9 mouse cellular contexts compared by ENCODE assay signal in the genomic region with DNA sequence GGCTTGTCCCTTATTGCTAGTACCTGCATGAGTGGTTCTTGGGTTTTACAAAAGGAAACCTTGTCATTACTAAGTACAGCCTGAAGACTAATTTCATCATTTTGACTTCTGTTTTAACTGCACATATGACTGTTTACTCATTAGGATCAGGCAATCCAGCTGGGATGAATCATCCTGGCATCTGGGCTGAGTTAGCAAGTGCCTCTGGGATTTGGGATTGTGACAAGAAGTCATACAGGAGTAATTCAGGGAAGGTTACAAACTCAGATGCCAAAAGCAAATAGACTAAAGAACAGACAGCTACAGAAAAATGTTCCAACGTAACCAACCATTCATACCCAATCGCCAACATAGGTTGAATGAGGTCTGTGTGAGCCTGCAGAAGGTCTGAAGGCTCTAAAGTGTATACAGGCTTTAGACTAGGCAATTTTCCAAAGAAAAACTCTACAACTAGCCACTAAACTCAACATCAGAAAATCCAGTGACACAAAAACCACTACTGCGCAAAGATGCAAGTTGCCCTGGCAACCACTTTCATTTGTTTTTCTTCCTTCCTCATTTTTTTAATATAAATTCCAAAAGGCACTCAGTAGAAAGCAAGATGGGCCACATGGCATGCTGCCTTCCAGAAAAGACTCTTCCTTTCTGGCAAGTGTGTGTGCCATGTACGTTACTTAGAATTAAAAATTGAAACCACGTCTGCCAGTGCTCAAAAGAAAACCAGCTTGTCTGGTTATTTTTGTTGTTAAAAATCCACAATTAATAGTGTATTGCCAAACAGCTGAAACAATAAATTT.
DNase-seq lines count a peak whose midpoint lies in the region; ATAC-seq and TF ChIP-seq lines count a peak whose summit lies in the region.
"Had no signal": no experiment of that assay in that cellular context is flagged by ENCODE, and none has a peak within 500 bp of the region (broad histone marks: within the 10 kb centered on the region; RNA-seq: fewer than 3 reads in every experiment).

No protein-coding gene starts in this region.

- no peaks in the 10 kb centered on the region for H3K27me3 ChIP-seq in forebrain, postnatal 0 days (ENCODE audit: insufficient read depth, low read length)
- H3K27me3 ChIP-seq in forebrain, embryonic 15.5 days = no peaks in the 10 kb centered on the region
- H3K27me3 ChIP-seq in CH12.LX (replicated peaks) = no peaks in the 10 kb centered on the region
- H3K27me3 ChIP-seq: stomach, embryonic 15.5 days had no signal

- dilution Hi-C loops in CH12.LX (cut with MboI; ENCODE audit: extremely low pct_ligation_motif_present, extremely low pct_unique_long_range_greater_than_20kb, low sequenced_read_pairs) = no loop called here

- H3K27ac ChIP-seq in forebrain, postnatal 0 days (ENCODE audit: low read depth, low read length) = no peak overlapping the region
- no peak overlapping the region for H3K27ac ChIP-seq in forebrain, embryonic 15.5 days (replicated peaks)
- H3K27ac ChIP-seq in CH12.LX (ENCODE audit: insufficient read depth, low read depth) = no peak overlapping the region
- H3K27ac ChIP-seq: stomach, embryonic 15.5 days had no signal

- WGBS in forebrain, postnatal 0 days = 52% methylated on average over 5 of the region's 5 CpGs
- WGBS in forebrain, embryonic 15.5 days = 76% methylated on average over 5 of the region's 5 CpGs

- DNase-seq in forebrain, postnatal 0 days = peak; percentile 65
- no peak for DNase-seq in CH12.LX (ENCODE audit: extremely low read depth)
- DNase-seq in frontal cortex, postnatal 36 days (ENCODE audit: low spot score in 2 of 2) = peak; percentile 23 to 37
- peak; percentile 10 to 14 for DNase-seq in layer of hippocampus, postnatal 36 days
- DNase-seq in cerebellum, postnatal 25 days = no peak
- no peak for DNase-seq in spleen, postnatal 10 days (ENCODE audit: low spot score in 2 of 2)
- no peak for DNase-seq in cerebellum, adult 11-12 months

- no peaks in the 10 kb centered on the region for H3K9me3 ChIP-seq in forebrain, postnatal 0 days (ENCODE audit: low read length)
- H3K9me3 ChIP-seq in forebrain, embryonic 15.5 days = no peaks in the 10 kb centered on the region
- H3K9me3 ChIP-seq in CH12.LX (replicated peaks; ENCODE audit: low read length) = no peaks in the 10 kb centered on the region
- H3K9me3 ChIP-seq: stomach, embryonic 15.5 days had no signal

- in situ Hi-C loops in CH12.LX (cut with MboI; ENCODE audit: low pct_ligation_motif_present, low pct_unique_long_range_greater_than_20kb, low sequenced_read_pairs) = no loop called here

- no peaks in the 10 kb centered on the region for H3K36me3 ChIP-seq in forebrain, postnatal 0 days (ENCODE audit: insufficient read depth)
- no peaks in the 10 kb centered on the region for H3K36me3 ChIP-seq in forebrain, embryonic 15.5 days
- no peaks in the 10 kb centered on the region for H3K36me3 ChIP-seq in CH12.LX (replicated peaks in 1 of 2; ENCODE audit: control insufficient read depth in 1 of 2, insufficient read depth in 1 of 2, low read length in 1 of 2)
- H3K36me3 ChIP-seq: stomach, embryonic 15.5 days had no signal

- H3K4me1 ChIP-seq in forebrain, postnatal 0 days (ENCODE audit: insufficient read depth) = peaks cover 4% of the 10 kb centered on the region; the same call in 1 of the 2 replicates
- H3K4me1 ChIP-seq in forebrain, embryonic 15.5 days = no peaks in the 10 kb centered on the region
- no peaks in the 10 kb centered on the region for H3K4me1 ChIP-seq in CH12.LX (ENCODE audit: control insufficient read depth in 1 of 2, insufficient read depth in 2 of 2)
- H3K4me1 ChIP-seq: stomach, embryonic 15.5 days had no signal

- no peak overlapping the region for H3K4me2 ChIP-seq in forebrain, postnatal 0 days (ENCODE audit: low read depth)
- no peak overlapping the region for H3K4me2 ChIP-seq in forebrain, embryonic 15.5 days (replicated peaks)
- peak overlapping the region; percentile 13; the same call in 1 of the 2 replicates for H3K4me2 ChIP-seq in CH12.LX (ENCODE audit: insufficient read depth, low read depth, poor library complexity, severe bottlenecking)
- H3K4me2 ChIP-seq: stomach, embryonic 15.5 days had no signal

- TF ChIP-seq EP300 in CH12.LX (IDR thresholded peaks at IDR 0.05; ENCODE audit: low read length) = no peak

- no peak overlapping the region for H3K9ac ChIP-seq in forebrain, postnatal 0 days
- H3K9ac ChIP-seq in forebrain, embryonic 15.5 days (replicated peaks) = no peak overlapping the region
- H3K9ac ChIP-seq in CH12.LX (ENCODE audit: insufficient read depth, low read depth) = no peak overlapping the region
- H3K9ac ChIP-seq: stomach, embryonic 15.5 days had no signal

- no peak for TF ChIP-seq RAD21 in CH12.LX (IDR thresholded peaks at IDR 0.05; ENCODE audit: low read depth, low read length)

- no peak for TF ChIP-seq CTCF in forebrain, postnatal 0 days (IDR thresholded peaks at IDR 0.05; ENCODE audit: low read depth)
- no peak for TF ChIP-seq CTCF in CH12.LX (conservative IDR thresholded peaks at IDR 0.05 in 1 of 2, IDR thresholded peaks at IDR 0.05 in 1 of 2; ENCODE audit: low read depth in 2 of 2, low read length in 2 of 2)

- H3K79me2 ChIP-seq in CH12.LX (replicated peaks; ENCODE audit: control insufficient read depth, extremely low read depth, insufficient read depth, poor library complexity, severe bottlenecking) = no peaks in the 10 kb centered on the region

- peak; percentile 53; the same call in 1 of the 2 replicates for ATAC-seq in forebrain, postnatal 0 days
- ATAC-seq in forebrain, embryonic 15.5 days (replicated peaks) = no peak

- no peak overlapping the region for H3K4me3 ChIP-seq in forebrain, postnatal 0 days (ENCODE audit: low read depth, low read length)
- no peak overlapping the region for H3K4me3 ChIP-seq in forebrain, embryonic 15.5 days
- H3K4me3 ChIP-seq in CH12.LX (replicated peaks in 1 of 3; ENCODE audit: low read depth in 2 of 3, low read length in 2 of 3, poor library complexity in 1 of 3) = no peak overlapping the region
- H3K4me3 ChIP-seq: stomach, embryonic 15.5 days had no signal

- no peak for TF ChIP-seq POLR2A in CH12.LX (IDR thresholded peaks at IDR 0.05; ENCODE audit: low read depth, low read length)

TF ChIP-seq in CH12.LX, 34 proteins besides CTCF, POLR2A, EP300 and RAD21:
- TF ChIP-seq NELFE (IDR thresholded peaks at IDR 0.05; ENCODE audit: low read depth, low read length) (no peak), ETS1 (conservative IDR thresholded peaks at IDR 0.05; ENCODE audit: low read depth, low read length) (no peak)
TF ChIP-seq in CH12.LX: peak in this region for 0.

Comparison
In these comparisons a context has a peak if more than half of its experiments do, and no peak if none do; other contexts are left out.
1. DNase-seq: peak in forebrain, postnatal 0 days (single experiment), frontal cortex, postnatal 36 days (2 of 2) and layer of hippocampus, postnatal 36 days (2 of 2); none in CH12.LX (single experiment), cerebellum, postnatal 25 days (0 of 2), spleen, postnatal 10 days (0 of 2) and cerebellum, adult 11-12 months (single experiment).